Mouse (Mus musculus) ovary, postnatal 14 days (tissue): ENCODE data around the gene Olfr917.

ENCODE experiments used
- DNase-seq: peaks from one replicate; pipeline ENCODE4 v3.0.0; 2022; ENCODE audit warnings: low spot score

The Olfr917 gene

DNA sequence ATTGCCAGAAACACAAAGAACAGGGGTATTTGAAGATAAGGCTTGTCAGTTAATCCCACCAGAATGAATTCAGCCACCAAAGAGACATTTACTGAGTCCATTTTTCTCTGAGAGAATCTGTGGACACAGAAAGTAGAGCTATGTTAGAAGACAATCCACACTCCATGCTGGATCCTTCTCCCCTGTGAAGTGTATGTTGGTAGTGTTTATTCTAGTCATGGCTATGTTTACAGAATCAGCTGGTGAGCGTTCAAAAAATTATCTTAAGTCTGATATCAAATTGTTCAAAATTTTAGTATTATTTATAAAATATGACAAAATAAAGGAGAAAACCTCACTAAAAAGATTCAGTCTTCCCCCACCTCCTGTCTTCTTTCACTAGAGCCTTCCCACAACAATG is at the start of gene Olfr917:
Gene Olfr917 (minus strand): TSS at position 101 of the 400 bp plus-strand sequence.
- no peak for DNase-seq

DNA sequence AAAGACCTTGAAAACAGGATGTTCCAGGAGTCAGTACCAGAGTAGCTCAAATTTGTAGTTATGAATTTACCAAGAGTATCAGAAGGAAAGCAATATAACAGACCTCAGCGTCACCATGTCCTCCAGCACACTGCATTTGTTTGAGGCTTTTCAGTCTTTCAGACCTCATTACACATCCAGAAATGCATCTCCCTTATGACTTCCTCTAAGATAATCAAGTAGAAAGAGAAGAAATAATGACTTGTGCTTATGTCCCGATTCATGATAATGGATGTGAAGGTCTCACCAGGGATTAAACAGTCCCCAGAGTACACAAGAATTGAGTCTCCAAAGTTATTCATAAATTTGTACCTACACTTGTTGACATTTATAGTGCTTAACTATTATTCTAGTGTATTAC is 8.9 kb upstream of the Olfr917 start, which contains the start of gene Olfr918:
Gene Olfr918 (minus strand): TSS at position 101 of the 400 bp plus-strand sequence.
- no peak for DNase-seq

DNA sequence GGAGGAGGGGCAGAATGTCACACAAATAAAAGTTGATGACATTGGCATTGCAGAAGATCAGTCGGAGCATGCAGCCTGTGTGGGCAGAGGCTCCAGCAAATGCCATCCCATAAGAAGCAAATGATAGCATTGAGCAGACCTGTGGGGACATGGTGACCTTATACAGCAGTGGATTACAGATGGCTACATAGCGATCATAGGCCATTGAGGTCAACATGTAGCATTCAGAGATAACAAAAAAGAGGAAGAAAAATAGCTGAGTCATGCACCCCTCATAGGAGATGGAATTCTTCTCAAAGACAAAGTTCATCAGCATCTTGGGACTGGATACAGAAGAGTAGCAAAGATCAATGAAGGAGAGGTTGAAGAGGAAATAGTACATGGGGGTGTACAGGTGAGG is 7.2 kb upstream of the Olfr917 start:
- no peak for DNase-seq

DNA sequence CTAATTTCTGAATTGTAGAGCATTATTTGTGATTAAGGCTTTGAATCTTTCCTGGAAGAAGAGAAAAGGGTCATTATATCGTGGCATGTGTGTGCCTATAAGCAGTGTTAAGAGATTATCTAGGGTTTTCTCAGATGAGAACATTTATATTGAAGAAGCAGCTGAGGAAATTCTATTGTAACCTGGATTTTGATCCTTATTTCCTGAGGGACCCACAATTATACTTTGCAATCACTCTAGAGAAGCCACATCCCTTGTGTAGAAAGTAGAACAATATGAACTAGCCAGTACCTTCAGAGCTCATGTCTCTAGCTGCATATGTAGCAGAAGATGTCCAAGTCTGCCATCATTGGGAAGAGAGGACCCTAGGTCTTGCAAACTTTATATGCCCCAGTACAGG is 5.9 kb downstream of the Olfr917 start, which contains the start of gene Olfr916:
Gene Olfr916 (minus strand): TSS at position 101 of the 400 bp plus-strand sequence.
- no peak for DNase-seq

DNA sequence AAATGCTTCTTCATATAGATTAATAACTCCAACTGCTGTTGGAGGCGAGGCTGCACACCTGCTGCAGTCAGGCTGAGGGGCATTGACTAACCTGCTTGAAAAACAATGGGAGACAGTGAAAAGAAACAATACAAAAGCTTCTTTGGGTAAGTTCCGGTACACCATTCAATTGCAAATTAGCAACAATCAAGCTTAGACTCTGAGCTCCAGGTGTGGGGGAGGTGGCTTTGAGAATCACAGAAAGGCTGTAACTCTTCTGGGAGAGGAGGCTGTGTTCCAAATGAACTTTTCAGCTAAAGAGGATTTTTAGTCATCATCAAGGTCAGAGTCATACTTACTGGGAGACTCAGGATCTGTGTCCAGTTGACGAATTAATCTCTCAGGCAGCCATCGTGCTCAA is 33.2 kb downstream of the Olfr917 start:
- DNase-seq: no peak
